Mouse (Mus musculus) spleen, postnatal 10 days (tissue): Measurements from ENCODE around the gene Zfp839.

Experiments used
- DNase-seq, 2 experiments: peaks; one replicate each; pipeline ENCODE4 v3.0.0; 2021 to 2022; ENCODE audit warnings: low spot score in 2 of 2

Gene Zfp839

GRCm38 (mm10) chr12:110850010-110850928 lies at the start of gene Zfp839:
Gene Zfp839 (plus strand): TSS chr12:110850253.
- DNase-seq, result peak; percentile 76 to 85

- DNase-seq, result no peak
Observed at GRCm38 (mm10) chr12:110801876-110802464, 48.1 kb upstream of the Zfp839 start.

- DNase-seq, result no peak
Observed at GRCm38 (mm10) chr12:110802674-110803297, 47.3 kb upstream of the Zfp839 start.

- DNase-seq, result no peak
Observed at GRCm38 (mm10) chr12:110804261-110804660, 45.8 kb upstream of the Zfp839 start.

GRCm38 (mm10) chr12:110806301-110806970 lies 43.6 kb upstream of the Zfp839 start:
- peak in 1 of 2 experiments; percentile 28 for DNase-seq

GRCm38 (mm10) chr12:110808430-110808829 lies 41.6 kb upstream of the Zfp839 start:
- DNase-seq, result no peak

GRCm38 (mm10) chr12:110808848-110809247 lies 41.2 kb upstream of the Zfp839 start:
- no peak for DNase-seq

GRCm38 (mm10) chr12:110813132-110813531 lies 36.9 kb upstream of the Zfp839 start:
- DNase-seq, result peak in 1 of 2 experiments; percentile 32

- no peak for DNase-seq
Observed at GRCm38 (mm10) chr12:110813624-110814023, 36.4 kb upstream of the Zfp839 start.

GRCm38 (mm10) chr12:110814924-110815323 lies 35.1 kb upstream of the Zfp839 start:
- no peak for DNase-seq

GRCm38 (mm10) chr12:110816833-110817232 lies 33.2 kb upstream of the Zfp839 start:
- DNase-seq, result no peak

GRCm38 (mm10) chr12:110819367-110819766 lies 30.7 kb upstream of the Zfp839 start:
- no peak for DNase-seq

GRCm38 (mm10) chr12:110821787-110822186 lies 28.3 kb upstream of the Zfp839 start:
- no peak for DNase-seq

- DNase-seq, result no peak
Observed at GRCm38 (mm10) chr12:110822366-110822765, 27.7 kb upstream of the Zfp839 start.

- no peak for DNase-seq
Observed at GRCm38 (mm10) chr12:110828908-110829307, 21.1 kb upstream of the Zfp839 start.

- DNase-seq, result no peak
Observed at GRCm38 (mm10) chr12:110830293-110831024, 19.6 kb upstream of the Zfp839 start.

- DNase-seq, result no peak
Observed at GRCm38 (mm10) chr12:110835182-110835581, 14.9 kb upstream of the Zfp839 start.

- no peak for DNase-seq
Observed at GRCm38 (mm10) chr12:110836729-110837128, 13.3 kb upstream of the Zfp839 start.

- DNase-seq, result no peak
Observed at GRCm38 (mm10) chr12:110837192-110837841, 12.7 kb upstream of the Zfp839 start.

GRCm38 (mm10) chr12:110837850-110838249 lies 12.2 kb upstream of the Zfp839 start:
- no peak for DNase-seq
